Mouse (Mus musculus) retina, adult 2 months (tissue): ENCODE measurements around the gene Hdac7.

Source experiments
- DNase-seq: peaks from one replicate; pipeline ENCODE4 v3.0.0-alpha.2; 2012; ENCODE audit warnings: low read depth, low spot score

Gene Hdac7

DNA sequence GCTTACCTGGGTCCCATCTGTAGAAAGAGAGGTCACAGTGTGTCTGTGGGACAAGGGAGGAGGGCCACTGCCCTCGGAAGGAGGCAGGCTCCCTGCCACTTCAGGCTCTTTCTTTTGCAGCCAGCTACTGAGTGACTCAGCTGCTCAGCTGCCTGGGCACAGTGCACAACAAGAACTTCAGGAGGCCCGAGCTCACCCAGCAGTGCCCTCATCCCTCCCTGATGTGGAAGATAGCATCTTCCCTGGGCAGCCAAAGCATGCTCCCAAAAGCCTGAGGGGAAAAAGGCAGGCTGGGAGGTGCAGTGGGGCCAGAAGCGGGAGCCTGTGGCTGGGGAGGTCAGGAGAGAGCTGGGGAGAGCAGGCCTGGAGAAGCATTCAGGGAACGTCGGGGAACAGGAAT, 29.6 kb downstream of the Hdac7 start:
- DNase-seq = no peak

DNA sequence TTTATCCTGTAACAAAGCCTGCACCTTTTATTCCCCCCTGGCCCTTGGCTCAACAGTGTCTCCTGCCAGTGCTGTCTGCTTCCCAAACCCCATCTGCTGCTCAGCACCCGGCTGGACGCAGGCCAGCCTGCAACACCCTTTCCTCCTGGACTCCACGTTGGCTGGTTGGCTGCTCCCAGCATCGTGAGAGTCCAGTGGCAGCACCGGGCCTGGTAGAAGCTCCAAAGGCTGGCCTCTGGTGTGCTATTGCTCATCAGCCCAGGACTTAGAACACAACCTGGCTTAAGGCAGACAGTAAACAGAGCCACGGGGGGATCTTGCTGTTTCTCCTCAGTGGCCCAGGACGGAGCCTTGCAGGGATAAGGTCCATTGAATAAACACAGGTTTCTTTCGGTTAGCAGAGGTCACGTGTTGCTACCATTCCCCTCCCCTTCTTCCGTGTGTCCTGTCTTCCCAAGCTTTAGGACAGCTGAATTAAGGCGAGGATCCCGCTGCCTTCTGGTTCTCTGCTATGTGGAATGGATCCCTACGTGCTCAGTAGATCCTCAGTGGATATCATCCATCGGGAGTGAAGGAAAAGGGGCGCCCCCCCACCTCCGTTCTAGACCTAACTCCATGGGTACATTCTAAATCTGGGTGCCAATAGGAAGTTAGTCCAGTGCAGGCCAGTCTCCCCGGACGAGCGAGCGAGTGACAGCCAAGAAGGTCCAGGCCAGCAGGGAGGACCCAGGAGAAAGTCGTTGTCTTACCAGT, 30.7 kb downstream of the Hdac7 start:
- no peak for DNase-seq

- DNase-seq = no peak
These were observed 31.4 kb downstream of the Hdac7 start for GRCm38 (mm10) chr15:97812875-97813274.

- no peak for DNase-seq
These were observed 32.2 kb downstream of the Hdac7 start for GRCm38 (mm10) chr15:97812126-97812525.

DNA sequence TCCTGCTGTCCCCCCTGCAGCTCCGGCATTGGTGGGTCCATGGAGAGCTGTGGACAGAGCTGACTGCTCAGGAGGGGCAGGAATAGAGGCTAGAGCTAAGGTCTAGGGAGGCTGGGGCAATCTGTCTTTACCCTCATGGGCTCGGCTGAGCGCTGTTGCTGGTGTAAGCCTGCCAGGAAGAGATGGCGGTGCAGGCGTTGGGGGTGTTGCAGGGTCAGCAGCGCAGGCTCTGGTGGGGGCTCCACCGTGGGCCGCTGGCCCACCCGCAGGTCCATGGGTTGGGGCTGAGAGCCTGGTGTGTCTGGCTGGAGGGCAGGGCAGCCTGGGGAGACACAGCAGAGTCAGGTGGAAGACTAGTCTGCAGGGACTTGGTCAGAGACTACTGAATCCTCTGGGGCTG, 33.0 kb downstream of the Hdac7 start:
- DNase-seq = no peak

DNA sequence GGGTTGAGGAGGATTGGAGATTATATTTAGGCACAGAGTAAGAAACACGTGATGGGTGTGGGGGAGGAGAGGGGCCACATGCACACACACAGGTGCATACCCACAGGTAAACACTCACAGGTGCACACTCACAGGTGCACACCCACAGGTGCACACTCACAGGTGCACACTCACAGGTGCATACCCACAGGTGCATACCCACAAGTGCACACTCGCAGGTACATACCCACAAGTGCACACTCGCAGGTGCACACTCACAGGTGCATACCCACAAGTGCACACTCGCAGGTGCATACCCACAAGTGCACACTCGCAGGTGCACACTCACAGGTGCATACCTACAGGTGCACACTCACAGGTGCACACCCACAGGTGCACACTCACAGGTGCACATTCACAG, 33.9 kb downstream of the Hdac7 start:
- DNase-seq = no peak

DNA sequence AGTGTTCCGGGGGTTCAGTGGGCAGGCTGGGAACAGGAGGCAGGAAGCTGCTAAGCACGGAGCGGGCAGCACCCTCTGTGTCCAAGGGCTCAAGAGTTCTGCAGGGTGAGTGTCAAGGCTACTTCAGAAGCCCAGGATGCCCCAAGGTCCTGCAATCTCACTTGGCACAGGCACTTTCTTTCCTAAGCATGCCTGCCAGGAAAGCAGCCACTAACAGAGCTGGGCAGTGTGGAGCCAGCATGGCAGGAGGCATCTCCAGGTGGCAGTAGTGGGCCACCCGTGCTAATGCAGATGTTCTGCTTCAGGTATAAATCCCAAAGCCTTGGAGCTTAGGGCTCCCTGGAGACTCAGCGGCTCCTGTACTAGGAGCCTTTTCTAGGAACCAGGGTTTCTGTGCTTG, 34.4 kb downstream of the Hdac7 start:
- DNase-seq = no peak

GRCm38 (mm10) chr15:97809206-97809605, 35.1 kb downstream of the Hdac7 start:
- DNase-seq = no peak

DNA sequence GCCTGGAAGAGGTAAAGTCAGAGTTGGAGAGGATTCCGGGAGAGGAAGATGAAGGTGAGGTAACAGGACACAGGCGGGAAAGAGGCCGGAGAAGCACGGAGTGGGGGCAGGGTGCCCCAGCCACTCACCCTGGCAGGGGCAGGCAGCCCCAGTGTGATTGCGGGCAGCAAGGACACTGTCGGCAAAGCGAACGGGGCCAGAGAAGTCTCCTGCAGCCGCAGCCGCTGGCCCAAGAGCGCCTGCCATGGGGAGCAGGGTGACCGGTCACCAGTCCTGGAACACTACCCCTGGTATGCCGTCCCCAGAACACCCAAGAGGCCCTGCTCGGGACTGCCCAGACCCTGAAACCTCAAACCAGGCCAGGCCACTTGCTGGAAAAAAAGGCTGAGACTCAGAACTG, 35.8 kb downstream of the Hdac7 start:
- DNase-seq = no peak

DNA sequence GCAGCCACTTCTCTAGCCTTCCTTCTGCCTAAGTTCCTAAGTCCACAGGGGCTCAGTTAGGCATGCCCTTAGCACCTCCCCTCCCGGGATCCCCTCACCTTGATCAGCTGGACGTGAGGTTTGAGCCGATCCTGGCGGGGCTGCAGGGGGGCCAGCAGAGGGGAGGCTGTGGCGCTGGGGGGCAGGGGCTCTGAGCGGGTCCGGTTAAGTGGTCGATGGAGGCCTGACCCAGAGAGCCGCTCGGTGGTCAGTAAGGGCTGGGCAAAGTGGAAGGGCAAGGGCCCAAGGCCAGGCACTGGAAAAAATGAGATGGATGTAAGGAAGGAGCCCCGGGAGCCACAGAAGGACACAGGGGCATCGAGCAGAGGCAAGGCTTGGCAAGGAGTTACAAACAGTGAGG, 36.4 kb downstream of the Hdac7 start:
- no peak for DNase-seq

DNA sequence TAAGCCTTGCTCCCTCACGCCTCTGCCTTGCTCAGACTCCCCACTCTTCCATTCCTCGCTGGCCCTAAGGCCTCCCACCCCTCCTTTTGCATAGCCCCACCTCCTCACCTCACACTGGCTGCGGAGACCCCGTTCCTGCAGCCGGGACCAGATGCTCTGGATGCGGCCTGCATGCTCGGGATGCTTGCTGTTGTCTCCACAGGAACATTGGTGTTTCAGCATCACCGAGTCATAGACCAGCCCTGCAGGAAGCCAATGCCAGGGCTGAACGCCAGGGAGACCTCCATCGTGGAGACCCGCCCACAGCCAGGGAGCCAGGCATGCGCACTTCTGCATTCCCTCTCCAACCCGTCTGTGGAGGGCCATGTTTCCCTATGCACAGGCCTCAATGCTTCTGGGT, 41.7 kb downstream of the Hdac7 start:
- no peak for DNase-seq

- DNase-seq = no peak
These were observed 42.5 kb downstream of the Hdac7 start for GRCm38 (mm10) chr15:97801811-97802210.

DNA sequence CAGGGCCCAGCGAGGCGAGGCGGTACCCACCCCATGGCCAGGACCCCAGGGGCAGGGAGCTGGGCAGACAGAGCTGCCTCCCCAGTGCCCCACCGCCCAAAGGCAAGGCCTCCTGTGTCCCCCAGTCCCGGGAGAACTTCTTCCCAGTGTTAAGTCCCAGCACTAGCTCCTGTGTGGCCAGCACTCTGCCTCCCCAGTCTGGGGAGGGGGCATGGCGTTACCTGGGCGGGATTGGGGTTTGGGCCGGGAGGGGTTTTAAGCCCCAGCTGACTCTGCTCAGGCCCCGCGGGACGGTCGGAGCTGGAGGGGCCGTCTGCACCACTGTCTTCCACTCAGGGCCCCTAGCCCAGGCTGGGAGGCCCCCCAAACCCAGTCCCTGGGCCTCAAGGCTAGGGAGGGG, 43.4 kb downstream of the Hdac7 start:
- no peak for DNase-seq

GRCm38 (mm10) chr15:97799446-97799845, 44.9 kb downstream of the Hdac7 start:
- no peak for DNase-seq

DNA sequence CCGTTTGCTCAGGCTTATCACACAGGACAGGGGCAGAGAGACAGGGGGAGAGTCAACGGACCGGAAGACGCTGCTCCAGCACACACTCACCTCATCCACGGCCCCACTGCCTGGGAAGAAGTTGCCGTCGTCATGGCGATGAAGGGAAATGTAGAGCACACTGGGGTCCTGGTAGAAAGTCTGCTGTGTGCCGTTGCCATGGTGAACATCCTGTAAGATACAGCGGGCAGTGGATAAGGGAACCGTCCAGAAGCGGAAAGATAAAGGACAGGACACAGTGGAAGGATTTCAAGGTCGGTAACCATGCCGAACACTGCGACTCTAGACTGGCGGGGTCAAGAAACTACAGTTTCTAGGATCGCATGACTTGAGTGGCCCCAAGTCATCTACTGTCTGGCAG, 46.2 kb downstream of the Hdac7 start:
- no peak for DNase-seq

DNA sequence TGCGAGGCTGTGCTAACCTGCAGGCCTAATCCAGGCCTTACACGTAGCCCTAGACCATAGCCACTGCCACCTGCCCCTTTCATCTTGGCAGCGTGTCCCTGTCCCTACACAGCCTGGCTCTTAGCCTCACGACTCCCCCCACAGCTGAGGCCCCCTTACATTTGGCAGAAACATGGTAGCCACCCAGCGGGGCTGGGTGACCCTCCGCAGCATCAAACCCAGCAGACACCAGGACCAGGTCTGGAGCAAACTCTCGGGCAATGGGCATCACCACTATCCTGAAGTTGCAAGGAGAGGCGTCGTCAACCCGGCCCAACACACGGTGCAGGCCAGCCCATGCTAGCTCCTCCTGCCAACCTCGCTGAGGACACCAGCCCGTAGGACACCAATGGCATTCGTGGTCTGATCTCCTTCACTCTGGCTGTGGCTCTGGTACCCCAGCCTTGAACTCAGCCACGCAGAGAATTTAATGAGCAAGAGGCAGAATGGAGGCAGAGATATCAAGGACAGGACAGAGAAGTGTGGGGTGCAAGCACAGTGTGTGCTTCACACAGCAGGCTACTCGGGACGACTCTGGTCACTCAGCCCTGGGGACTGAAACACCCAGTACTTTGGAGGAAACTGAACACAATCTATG, 47.5 kb downstream of the Hdac7 start:
- DNase-seq = no peak

GRCm38 (mm10) chr15:97795559-97796235, 48.6 kb downstream of the Hdac7 start:
- DNase-seq = no peak

DNA sequence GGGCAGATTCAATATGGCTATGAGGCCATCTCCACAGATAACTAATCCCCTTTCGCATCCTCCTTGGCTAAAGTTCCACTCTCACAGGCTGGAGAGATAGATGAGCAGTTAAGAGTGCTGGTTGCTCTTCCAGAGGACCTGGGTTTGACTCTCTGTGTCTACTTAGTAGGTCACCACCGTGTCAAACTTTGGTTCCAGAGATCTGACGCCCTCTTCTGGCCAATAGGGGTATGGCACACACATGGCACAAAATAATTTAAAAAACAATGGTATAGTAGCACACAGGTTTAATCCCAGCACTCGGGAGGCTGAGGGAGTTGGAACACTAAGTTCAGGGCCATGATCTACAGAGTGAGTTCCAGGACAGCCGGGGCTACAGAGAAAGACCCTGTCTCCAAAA, 50.0 kb downstream of the Hdac7 start:
- no peak for DNase-seq

GRCm38 (mm10) chr15:97793386-97794153, 50.7 kb downstream of the Hdac7 start:
- DNase-seq = no peak

- DNase-seq = no peak
These were observed 53.1 kb downstream of the Hdac7 start for GRCm38 (mm10) chr15:97791126-97791700.

GRCm38 (mm10) chr15:97789761-97790505, 54.4 kb downstream of the Hdac7 start:
- DNase-seq = no peak
